Mouse (Mus musculus) heart, postnatal 4 days (tissue): ENCODE results near the gene Crybg1. TPM values are rescaled to one million over a fixed set of nuclear protein-coding genes. Genes with fewer than 3 reads are reported as not detected.

ENCODE experiments used
- DNase-seq: peaks from one replicate; pipeline ENCODE4 v3.0.0; 2021
- total RNA-seq, 2 experiments: library from RNA; stranded (reverse); gene quantifications; 2 replicates each; pipeline ENCODE4 v1.2.3; 2021

Crybg1 gene
- total RNA-seq, 2 experiments from 2014 or later = 0.95 to 1.0 TPM

DNA sequence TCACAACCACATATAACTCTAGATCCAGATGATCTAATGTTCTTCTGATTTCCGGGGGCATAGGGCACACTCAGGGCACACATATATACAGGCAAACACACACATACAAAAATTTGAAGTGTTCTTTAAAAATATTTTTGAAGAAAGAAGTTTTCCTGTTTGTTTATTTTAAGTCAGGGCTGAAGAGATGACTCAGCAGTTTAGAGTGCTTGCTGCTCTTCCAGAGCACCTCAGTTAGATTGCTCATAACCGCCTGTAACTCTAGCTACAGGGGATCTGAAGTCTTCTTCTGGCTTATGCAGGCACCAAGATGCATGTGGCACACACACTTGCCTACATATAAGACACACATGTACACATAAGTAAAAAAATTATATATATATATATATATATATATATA lies 56.9 kb downstream of the Crybg1 start:
- no peak for DNase-seq

DNA sequence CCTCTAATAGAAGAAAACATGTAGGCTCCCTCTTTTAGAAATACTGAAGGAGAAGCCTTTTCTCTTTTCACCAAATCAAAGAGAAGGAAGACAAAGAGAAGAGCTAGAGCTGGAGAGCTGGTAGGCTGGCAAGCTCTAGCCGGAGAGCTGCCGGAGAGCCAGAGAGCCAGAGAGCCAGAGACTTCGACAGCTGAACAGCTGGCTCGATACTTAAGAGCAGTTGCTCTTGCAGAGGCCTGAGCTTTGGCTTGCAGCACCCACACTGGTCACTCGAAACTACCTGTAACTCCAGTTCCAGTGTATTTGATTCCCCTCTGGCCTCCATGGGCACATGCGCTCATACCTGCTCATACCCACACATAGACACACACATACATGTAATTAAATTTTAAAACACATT lies 68.3 kb downstream of the Crybg1 start:
- DNase-seq = no peak

DNA sequence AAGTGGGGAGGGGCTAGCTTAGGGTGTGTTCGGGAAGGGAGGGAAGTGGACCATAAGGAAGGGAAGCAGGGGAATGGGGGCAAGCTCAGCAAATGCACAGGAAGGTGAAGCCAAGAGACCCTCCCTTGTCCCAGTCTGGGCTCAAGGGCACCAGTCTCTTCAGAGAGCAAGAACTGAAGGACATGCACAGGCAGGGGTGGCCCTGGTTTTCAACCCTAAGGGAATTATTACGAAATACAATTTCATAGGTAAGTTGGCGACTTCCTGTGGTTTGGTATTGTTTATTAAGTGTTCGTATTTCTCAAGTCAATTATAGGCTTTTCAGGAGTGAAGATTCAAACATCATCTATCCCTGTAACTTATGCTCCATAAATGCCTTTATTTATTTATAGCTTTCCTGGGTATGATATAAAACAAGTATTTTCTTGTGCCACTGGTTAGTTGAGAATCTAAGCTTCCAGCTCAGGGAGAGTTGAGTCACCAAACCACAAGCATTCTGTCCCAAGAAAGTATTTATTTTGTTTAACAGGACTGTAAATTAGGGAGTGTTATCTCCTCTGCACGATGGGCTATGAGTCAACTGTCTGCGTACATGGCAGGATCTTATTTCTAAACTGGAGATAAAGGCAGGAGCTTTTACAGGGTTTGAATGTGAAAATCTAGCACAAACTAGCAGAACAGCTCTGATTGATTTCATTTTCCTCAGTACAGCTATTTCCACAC lies 69.7 kb downstream of the Crybg1 start:
- no peak for DNase-seq

DNA sequence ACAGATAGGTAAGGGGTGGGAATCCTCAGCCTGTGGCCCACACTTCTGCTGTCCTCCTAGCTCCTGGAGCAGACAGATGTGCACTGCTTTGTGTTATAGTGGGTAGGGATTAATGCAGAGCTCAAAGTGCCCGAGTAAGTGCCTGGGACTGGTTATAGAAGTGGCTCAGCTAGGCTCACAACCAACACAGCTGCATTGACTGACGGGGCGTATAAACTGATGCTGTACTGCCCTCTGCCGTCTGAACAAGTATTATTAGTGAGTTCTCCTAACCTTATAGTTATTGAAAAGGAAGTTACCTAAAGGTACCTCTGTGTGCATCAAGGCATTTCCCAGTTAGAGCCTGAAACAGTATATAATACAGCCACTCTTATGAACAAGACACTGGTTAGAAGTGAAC lies 77.6 kb downstream of the Crybg1 start:
- peak; percentile 75 for DNase-seq

- no peak for DNase-seq
These were observed 79.5 kb downstream of the Crybg1 start for GRCm38 (mm10) chr10:44069131-44069530.

GRCm38 (mm10) chr10:44065848-44066360 lies 82.7 kb downstream of the Crybg1 start:
- DNase-seq = no peak

DNA sequence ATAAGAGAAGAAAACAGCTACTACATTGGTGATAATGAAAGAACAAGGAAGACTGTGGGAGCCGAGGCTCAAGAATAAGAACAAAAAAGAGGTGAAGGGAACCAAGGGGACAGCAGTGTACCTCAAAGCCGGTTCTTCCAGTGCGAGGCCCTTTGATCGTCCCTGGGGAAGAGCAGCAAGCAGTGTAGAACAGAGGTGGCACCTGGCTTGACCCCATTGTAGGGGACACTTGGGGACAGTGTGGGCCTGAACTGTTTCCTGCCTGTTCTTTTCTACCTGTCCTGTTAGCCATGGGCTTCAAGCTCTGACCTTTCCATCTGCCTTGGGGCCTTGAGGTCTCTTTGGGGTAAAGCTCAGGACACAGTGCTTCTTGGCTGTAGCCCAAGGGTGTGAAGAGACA lies 85.7 kb downstream of the Crybg1 start:
- DNase-seq = no peak

DNA sequence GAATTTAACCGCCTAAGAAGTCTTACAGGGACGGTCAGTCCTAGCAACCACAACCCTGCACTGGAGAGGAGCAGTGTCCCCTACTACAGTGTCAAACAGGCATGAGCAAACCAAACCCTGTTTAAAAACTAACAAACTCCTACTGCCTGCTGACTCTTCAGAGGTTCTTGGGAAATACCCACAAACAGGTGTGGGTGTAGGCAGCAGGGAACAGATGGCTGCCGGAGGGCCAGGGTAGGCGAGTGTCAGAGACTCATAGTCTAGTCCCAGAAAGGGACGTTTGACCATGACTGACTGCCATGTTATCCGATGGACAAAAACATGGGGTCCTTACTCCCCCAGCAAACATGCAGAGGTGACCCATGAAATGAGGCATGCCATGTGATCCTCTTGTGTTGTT lies 97.7 kb downstream of the Crybg1 start:
- no peak for DNase-seq

DNA sequence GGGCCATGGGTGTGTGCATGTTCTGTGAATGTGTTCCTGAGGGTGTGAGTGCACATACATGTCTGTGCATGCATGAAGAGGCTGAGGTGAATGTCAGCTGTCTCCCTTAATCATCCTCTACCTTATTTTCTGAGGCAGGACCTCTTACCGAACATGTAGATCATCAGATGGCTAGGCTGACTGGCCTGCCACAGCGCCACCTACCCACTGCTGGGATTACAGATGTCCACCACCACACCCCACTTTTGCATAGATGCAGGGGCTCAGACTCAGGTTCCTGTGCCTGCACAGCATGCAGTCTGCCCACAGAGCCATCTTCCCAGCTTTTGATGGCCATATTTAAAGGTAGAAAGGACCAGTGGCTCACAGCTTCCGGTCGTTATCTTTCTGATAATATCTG lies 103.9 kb downstream of the Crybg1 start:
- no peak for DNase-seq

DNA sequence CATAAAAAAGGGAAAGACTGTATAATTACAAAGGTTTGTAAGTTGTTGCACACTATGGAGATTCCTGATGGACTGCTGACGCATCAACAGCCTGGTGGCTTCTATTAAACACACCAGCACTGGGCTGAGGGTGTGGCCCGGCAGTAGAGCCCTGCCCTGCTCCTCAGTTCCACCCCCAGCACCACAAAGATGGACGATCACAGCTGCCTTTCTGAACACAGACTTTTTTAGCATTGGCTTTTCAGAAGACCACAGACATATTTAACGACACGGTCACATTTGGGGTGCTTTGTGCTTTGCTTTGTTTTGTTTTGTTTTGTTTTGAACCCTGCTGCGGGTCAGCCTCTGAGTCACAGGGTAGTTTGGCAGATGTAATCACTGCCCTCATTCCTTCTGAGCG lies 105.0 kb downstream of the Crybg1 start:
- no peak for DNase-seq

GRCm38 (mm10) chr10:44039185-44039584 lies 109.5 kb downstream of the Crybg1 start:
- DNase-seq = no peak

DNA sequence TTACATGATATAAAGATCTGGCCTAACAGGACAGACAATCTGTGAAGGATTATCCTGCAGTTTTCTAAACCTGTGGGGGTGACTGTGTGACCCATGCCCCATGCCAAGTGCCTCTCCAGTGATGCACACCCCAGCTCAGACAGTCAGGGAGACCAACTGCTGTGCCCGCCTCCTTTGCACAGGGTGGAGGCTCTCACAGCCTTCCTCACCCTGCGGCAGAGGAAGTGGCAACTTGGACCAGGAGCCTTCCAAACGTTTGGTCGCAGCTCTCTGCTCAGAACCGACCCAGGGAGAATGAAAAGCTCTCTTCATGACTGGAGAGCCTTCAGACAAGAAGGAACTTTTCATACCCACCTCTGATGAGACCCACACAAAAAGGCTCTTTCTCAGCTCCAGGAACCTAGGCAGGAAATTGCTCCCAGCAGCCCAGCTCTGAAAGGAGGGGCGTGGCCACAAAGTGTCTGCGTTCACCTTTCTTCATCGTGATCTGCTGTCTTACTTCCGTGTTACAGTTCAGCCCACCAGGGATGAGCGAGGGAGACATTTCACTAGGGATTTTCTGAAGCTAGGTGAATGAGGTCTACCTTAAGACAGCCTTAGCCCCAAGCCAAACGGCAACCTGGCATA lies 110.6 kb downstream of the Crybg1 start:
- DNase-seq = no peak

GRCm38 (mm10) chr10:44029566-44029965 lies 119.1 kb downstream of the Crybg1 start:
- DNase-seq = no peak

DNA sequence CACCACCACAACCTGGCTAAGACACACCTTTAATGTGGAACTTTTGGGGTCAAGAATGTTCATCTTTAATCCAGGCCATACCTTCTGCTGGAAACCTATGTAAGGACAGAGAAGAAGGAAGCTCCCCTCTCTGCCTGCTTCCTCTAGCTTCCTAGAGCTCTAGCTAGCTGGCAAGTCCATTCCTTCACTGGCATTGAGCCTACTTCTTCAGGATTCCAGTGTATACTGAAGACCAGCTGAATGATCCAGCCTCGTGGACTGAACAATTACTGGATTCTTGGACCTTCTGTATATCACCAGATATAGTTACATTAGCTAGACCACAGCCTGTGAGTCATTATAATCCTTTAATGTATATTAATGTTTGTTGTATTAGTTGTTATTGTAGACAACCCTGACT lies 121.4 kb downstream of the Crybg1 start:
- DNase-seq = no peak

- DNase-seq = no peak
These were observed 122.5 kb downstream of the Crybg1 start for GRCm38 (mm10) chr10:44026105-44026504.

DNA sequence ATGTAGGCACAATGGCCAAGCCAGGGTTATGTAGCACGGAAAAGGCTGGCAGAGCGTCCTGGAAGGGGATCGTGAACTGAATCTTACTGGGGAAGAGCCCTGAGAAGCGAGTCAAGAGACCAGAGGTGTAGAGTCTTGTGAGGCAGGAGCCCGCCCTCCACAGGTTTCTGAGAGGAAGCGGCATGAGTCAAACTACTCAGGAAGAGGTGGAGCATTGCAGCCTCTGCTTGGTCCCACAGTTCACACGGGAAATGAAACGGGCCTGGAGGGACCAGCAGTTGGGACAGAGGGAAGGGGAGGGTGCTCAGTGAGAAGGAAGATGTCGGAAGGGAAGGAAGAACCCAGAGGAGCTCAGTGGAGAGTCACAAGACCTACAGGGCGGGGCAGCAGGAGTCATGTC lies 123.9 kb downstream of the Crybg1 start:
- no peak for DNase-seq

GRCm38 (mm10) chr10:44020141-44020540 lies 128.5 kb downstream of the Crybg1 start:
- no peak for DNase-seq

DNA sequence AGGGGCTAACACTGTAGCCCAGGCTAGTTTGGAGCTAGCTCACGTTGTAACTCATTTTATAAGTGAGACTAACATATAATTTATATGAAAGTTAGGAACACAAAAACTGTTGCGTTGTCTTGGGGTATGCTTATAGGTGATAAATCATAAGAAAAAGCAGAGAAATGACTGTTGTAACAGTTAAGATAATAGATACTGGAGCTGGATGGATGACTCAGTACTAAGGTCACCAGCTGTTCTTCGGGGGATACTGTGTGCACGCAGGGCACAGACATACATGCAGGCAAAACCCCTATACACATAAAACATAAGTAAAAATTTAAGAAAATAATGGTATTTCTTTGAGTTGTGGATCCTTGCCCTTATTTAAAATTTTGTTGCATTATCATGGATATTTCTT lies 130.1 kb downstream of the Crybg1 start:
- no peak for DNase-seq

GRCm38 (mm10) chr10:44015631-44016030 lies 133.0 kb downstream of the Crybg1 start:
- no peak for DNase-seq

DNA sequence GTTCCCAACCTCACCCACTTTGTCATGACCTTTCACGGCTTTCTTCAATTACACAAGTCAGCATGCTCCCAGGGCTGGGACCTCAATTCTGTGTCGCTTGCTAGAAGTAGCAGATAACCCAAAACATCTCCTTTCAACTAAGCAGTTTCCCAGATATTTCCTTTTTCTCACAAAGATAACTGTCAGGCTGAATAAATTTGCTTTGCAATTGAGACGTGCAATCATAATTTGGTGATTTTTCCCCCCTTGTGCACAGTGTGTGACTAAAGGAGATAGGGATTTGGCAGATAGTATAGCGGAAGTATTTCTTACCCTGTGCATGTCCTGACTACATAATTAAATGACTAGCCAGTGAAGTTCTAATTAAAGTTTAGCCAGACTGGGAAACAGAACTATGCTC lies 134.8 kb downstream of the Crybg1 start:
- DNase-seq = no peak

- no peak for DNase-seq
These were observed 137.2 kb downstream of the Crybg1 start for GRCm38 (mm10) chr10:44011408-44011807.

GRCm38 (mm10) chr10:44008808-44009207 lies 139.8 kb downstream of the Crybg1 start:
- no peak for DNase-seq

DNA sequence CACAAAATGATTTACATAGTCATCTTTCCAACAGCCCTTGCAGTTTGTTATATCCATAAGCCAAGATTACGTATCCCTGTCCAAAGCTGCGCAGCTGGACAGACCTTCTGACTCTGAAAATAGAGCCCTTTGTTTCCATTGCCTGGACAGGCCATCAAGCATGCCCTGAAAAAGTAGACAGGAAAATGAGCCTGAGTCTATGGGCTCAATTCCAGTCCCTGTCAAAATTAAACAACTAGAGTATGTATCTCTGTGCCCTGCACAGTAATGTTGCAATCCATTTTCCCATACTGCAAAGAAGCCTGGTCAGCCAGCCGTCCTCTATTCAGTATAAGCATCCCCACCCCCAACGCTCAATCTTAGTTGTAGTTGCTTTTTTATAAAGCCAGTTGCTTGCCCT lies 141.8 kb downstream of the Crybg1 start:
- no peak for DNase-seq
